Mouse (Mus musculus) cerebellum, adult 2 months (tissue): ENCODE results near the gene Traf1. TPM values are rescaled to one million over a fixed set of nuclear protein-coding genes. Genes with fewer than 3 reads are reported as not detected.

Experiments used
- DNase-seq, 2 experiments: peaks; one replicate each; pipeline ENCODE4 v3.0.0; 2021
- H3K27ac ChIP-seq: fragments of 200-500 bp; 2 replicates; pipeline ENCODE4 v1.5.1; 2012; ENCODE audit warnings: low read length, control low read depth, inconsistent platforms; ENCODE audit not compliant: insufficient read depth
- H3K27me3 ChIP-seq: fragments of 200-500 bp; 2 replicates; pipeline ENCODE4 v1.6.1; 2012; ENCODE audit warnings: inconsistent platforms, mild to moderate bottlenecking, low read length, moderate library complexity; ENCODE audit not compliant: control insufficient read depth, insufficient read depth
- H3K4me1 ChIP-seq: fragments of 200-500 bp; 2 replicates; pipeline ENCODE4 v1.6.1; 2011; ENCODE audit warnings: low read length; ENCODE audit not compliant: control insufficient read depth, insufficient read depth
- H3K4me3 ChIP-seq: fragments of 200-500 bp; replicated peaks from 2 replicates; pipeline ENCODE3; 2011; ENCODE audit warnings: mild to moderate bottlenecking, low read depth, low read length, control low read depth; ENCODE audit not compliant: insufficient read depth
- CTCF ChIP-seq: fragments of 200-500 bp; IDR thresholded peaks from 2 replicates; pipeline ENCODE4 v1.5.1; 2011; ENCODE audit warnings: low read depth, mild to moderate bottlenecking, control low read depth, low read length, moderate library complexity, borderline replicate concordance; ENCODE audit not compliant: insufficient read depth
- POLR2A ChIP-seq: fragments of 200-500 bp; IDR thresholded peaks from 2 replicates; pipeline ENCODE4 v1.6.1; 2011; ENCODE audit warnings: low read length, control low read depth, borderline replicate concordance; ENCODE audit not compliant: insufficient read depth
- WGBS: fragments of 180-500 bp; shearing (Covaris S2); methylation state at CpG from one replicate; pipeline ENCODE4 v1.1.7; 2018; 5-methylcytosine and 5-hydroxymethylcytosine counted together
- polyA plus RNA-seq: library from polyadenylated mRNA; depleted of rRNA; stranded (reverse); fragments of >200 nt; gene quantifications from 2 replicates; pipeline ENCODE4 v1.2.3, GENCODE M21; 2012

Gene Traf1
- polyA plus RNA-seq, 1 experiment: 8.4 TPM

DNA sequence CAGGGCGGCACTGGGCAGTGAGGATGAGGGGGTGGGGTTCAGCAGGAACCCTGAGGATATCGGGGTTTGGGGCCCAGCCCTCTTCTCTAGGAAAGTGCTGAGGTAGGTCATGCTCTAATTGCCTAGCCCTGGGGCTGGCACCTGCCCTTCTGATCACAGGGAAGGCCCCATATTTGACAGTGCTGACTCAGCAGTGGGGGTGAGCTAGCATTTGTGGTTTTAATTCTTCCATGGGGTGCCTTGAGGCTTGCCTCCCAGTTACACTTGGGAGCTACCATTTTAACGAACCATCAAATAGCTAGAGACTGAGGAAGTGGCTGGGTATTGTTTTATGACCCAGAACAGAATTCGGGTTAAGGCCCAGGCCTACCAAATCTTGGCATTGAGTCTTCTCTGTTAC, 16.0 kb downstream of the Traf1 start:
- TF ChIP-seq CTCF (no peak), POLR2A (no peak)
- Histone ChIP-seq H3K4me1 (no peaks in the 10 kb centered on the region), H3K27ac (no peak overlapping the region), H3K4me3 (no peak overlapping the region), H3K27me3 (no peaks in the 10 kb centered on the region)
- no peak for DNase-seq
- 71% methylated on average over 4 of the region's 4 CpGs for WGBS

DNA sequence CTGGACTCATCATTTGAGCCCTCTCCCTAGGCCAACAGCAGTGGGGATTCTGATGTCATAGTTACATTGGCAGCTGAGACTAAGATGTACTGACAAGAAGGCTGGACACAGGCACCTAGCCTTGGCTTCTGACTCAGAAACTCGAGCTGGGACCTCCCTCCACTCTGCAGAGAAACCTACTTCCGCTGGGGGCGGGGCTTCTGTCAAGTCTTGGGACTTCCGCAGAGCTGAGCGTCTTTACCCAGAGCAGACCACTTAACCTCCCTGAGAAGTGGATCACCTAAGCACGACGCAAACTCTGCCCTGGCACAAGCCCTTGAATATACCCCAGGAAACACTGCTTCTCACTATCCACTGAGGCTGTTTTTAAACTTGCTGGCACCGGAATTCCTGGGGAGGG, 16.8 kb downstream of the Traf1 start:
- Histone ChIP-seq H3K27me3 (no peaks in the 10 kb centered on the region), H3K4me3 (no peak overlapping the region), H3K27ac (no peak overlapping the region), H3K4me1 (peaks cover 3% of the 10 kb centered on the region; the same call in 1 of the 2 replicates)
- 37% methylated on average over 8 of the region's 8 CpGs for WGBS
- no peak for DNase-seq
- TF ChIP-seq POLR2A (no peak), CTCF (no peak)

DNA sequence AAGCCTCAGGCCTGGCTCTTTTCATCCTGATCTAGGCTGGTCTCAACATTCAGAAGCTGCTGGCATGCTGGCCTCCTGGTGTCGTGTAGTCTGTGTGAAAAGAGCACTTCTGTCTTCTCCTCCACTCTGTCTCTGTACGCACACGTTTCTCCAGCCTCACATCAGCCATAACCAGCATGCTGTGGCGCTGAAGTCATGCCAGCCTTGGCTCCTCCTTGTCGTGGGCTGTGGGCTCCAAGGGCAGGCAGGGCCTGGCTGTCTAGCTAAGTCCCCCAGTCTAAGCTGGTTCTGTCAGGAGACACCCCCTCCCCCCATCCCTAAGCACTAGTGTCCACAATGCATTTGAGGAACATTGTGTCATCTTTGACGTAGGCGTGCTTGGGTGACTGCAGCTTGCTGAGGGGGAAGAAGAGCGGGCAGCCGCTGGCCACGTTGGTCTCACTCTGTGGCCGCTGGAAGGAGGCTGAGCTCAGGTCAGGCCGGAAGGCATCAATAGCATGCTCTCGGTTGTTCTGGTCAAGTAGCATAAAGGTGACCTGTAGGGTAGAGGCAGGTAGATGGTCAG, 17.9 kb downstream of the Traf1 start:
- TF ChIP-seq POLR2A (no peak), CTCF (no peak)
- H3K27ac ChIP-seq: no peak overlapping the region
- no peak overlapping the region for H3K4me3 ChIP-seq
- WGBS: 58% methylated on average over 13 of the region's 13 CpGs
- no peak for DNase-seq
- peaks cover 3% of the 10 kb centered on the region; the same call in 1 of the 2 replicates for H3K4me1 ChIP-seq
- H3K27me3 ChIP-seq: no peaks in the 10 kb centered on the region

DNA sequence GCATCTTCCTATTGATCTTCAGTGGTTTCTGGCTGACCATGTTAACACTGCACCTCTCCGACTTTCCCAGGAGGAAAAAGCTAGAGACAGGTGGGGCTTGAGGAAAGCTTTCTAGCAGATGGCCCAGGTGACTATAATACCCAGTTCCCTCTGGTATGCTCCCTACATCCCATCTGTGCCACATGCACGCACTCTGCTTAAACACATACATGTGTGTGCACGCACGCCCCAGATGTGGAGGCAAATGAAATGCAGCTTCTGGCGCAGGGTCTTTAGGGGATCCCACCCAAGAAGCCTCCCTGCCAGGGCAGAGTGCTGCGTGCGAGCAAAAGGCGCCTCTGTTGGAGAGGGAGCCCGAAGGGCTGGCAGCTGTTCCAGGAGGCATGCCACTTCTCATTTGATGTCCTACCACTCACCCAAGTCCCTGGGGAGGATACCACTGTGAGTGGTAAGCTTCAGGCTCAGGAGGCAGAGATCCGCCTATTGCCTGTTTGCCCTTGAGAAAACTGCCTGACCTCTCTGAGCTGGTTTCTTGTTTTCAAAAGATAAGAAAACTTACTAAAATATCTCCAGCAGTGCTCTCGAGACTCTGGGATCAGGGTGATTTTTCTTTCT, 20.4 kb downstream of the Traf1 start:
- H3K4me3 ChIP-seq: no peak overlapping the region
- peaks cover 3% of the 10 kb centered on the region; the same call in 1 of the 2 replicates for H3K4me1 ChIP-seq
- no peaks in the 10 kb centered on the region for H3K27me3 ChIP-seq
- no peak for DNase-seq
- TF ChIP-seq CTCF: no peak
- TF ChIP-seq POLR2A: no peak
- H3K27ac ChIP-seq: no peak overlapping the region
- WGBS: 39% methylated on average over 11 of the region's 11 CpGs

DNA sequence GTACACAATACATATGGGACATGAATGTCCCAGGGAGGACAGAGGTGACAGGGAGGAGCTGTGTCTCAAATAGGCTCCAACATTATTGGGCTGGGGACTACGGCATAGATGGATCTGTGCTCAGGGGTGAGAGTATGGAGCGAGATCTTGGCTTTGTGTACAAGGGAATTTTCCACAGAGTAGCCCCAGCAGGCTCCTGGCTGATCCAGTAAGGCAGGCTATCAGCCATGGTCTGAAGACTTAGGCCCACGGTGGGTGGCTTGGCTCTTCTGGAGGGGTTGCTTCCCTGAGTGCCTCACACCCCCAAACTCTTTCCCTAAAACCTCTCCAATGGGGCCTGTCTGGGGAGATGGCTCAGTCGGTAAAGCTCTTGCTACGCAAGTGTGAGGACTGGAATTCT, 21.3 kb downstream of the Traf1 start:
- DNase-seq: no peak
- TF ChIP-seq POLR2A (no peak), CTCF (no peak)
- Histone ChIP-seq H3K27ac (no peak overlapping the region), H3K4me3 (no peak overlapping the region), H3K4me1 (peaks cover 3% of the 10 kb centered on the region; the same call in 1 of the 2 replicates), H3K27me3 (no peaks in the 10 kb centered on the region)
- 23% methylated on average over 5 of the region's 5 CpGs for WGBS

DNA sequence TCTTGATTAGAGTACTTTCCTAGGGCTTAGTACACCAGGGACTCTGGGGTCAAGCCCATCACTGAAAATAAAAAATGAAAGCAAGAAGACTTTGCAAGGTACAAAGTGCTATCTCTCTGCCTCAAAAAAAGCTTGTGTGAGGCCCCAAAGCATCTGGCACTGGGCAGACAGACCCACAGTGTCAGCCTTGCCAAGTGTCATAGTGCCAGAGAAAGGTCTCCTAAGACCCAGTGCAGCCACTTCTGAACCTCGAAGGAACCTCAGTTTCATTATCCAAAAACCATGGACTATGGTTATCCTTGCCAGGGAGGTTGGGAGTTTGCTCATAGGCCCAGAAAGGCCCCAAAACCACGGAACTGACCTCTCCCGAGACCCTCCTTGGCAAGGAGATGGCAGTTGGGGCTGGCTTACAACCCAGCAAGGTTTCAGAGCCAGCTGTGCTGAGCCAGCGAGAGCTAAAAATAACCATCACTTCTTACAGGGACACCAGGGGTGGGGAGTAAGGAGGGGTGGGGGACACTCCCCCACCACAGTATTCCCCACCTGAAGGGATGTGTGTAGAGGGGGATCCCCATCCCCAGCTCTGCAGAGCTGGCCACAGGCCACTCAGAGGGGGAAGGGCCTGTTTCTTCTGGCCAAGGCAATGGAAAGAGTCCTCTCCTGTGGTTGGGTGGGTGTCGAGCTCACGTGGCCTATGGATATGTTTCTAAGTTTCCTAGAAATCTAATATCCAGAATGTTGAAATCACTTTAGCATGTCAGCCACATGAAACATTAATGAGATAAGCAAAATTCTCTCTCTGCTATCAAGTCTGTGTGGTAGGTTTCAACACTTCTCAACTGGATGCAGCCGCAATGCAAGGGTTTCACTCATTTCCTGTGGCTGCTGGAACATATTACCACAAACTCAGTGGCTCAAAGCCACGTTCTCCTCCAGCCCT, 23.0 kb downstream of the Traf1 start:
- Histone ChIP-seq H3K4me3 (no peak overlapping the region), H3K27me3 (no peaks in the 10 kb centered on the region), H3K4me1 (peaks cover 3% of the 10 kb centered on the region; the same call in 1 of the 2 replicates), H3K27ac (no peak overlapping the region)
- WGBS: 49% methylated on average over 8 of the region's 8 CpGs
- TF ChIP-seq POLR2A (no peak), CTCF (no peak)
- DNase-seq: no peak

DNA sequence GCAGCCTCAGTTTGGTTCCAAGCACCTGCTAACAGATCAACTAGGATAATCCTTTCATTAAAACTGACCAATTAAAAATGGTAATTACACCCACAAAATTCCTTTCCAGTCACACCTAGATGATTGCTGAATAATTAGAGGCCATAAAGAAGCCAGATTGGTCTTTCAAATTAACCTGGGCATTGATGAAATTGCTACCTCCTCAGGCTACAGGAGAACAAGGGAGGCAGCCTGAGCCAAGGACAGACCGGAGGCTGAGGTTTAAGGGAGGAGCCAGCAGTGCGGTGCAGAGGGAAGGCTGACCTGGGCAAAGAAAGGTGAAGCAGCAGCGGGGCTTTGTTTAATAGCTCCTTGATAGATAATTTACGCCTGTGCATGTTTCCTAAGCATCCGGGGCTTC, 24.1 kb downstream of the Traf1 start:
- Histone ChIP-seq H3K4me1 (peaks cover 3% of the 10 kb centered on the region; the same call in 1 of the 2 replicates), H3K4me3 (no peak overlapping the region), H3K27me3 (no peaks in the 10 kb centered on the region), H3K27ac (no peak overlapping the region)
- DNase-seq: no peak
- TF ChIP-seq POLR2A (no peak), CTCF (no peak)
- WGBS: 69% methylated on average over 5 of the region's 5 CpGs
